Mouse (Mus musculus): ENCODE measurements around the gene Ndel1. TPM values are rescaled to one million over a fixed set of nuclear protein-coding genes. Genes with fewer than 3 reads are reported as not detected.

Ndel1 gene
- 91.2 and 97.1 TPM in 2 replicates for polyA plus RNA-seq (2014; fragmentation: Nextera tagmentation; extraction: Ambion mirVana)

DNA sequence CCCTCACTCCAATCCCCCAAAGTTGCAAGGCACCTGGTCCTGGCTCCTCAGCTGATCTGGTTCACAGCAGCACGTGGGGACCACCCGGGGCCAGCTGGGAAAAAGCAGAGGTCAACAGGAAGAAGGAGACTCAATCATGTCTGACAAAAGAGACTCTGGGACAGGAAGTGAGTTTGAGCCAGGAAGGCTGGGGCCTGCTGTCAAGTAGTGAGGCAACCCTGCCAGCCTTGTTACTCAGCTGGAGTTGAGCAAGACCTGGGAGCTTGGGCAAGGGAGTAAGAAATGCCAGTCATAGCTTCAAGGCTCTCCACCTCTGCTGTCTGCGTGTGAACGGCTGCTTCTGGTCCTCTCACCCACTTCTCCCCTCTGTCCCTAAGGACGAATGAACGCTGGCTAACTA is at the start of gene Ndel1:
Gene Ndel1, minus strand, starts transcription at position 111 of the 400 bp plus-strand sequence.
- no peaks in the 10 kb centered on the region for H3K27me3 ChIP-seq (ENCODE audit: control insufficient read depth, insufficient read depth, low read length)
- 65% methylated on average over 6 of the region's 6 CpGs for WGBS
- no peaks in the 10 kb centered on the region for H3K9me3 ChIP-seq (ENCODE audit: control insufficient read depth, low read length)
- H3K9ac ChIP-seq, result no peak within 1 kb of the TSS
- DNase-seq (ENCODE audit: low spot score), result no peak
- no peak for ATAC-seq (ENCODE audit: low FRiP score)
- no peaks in the 10 kb centered on the region for H3K4me1 ChIP-seq (replicated peaks; ENCODE audit: control insufficient read depth, insufficient read depth, low read length)
- H3K4me2 ChIP-seq (replicated peaks), result no peak within 1 kb of the TSS
- H3K36me3 ChIP-seq (replicated peaks; ENCODE audit: control insufficient read depth, insufficient read depth), result no peaks in the 10 kb centered on the region
- H3K4me3 ChIP-seq (replicated peaks; ENCODE audit: low read length), result no peak within 1 kb of the TSS
- no peak within 1 kb of the TSS for H3K27ac ChIP-seq

DNA sequence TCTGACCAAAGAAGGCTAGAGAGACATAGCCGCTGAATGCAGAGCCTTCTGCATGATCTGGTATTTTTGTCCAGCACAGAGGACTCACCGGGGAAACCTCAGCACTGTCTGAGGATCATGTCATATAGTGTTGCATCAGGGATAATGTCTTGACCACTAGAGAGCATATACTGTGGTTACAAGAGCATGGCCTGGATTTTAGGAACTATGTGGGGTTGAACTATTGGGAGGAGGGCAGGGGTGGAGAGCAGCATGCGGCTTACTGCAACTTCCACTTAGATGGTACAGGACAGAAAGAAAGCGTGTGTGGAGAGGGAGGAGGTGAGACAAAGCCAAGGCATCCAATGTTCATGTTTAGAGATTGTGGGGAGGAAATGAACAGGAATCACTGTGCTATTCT is 42.9 kb upstream of the Ndel1 start:
- H3K9me3 ChIP-seq (ENCODE audit: control insufficient read depth, low read length), result no peaks in the 10 kb centered on the region
- H3K9ac ChIP-seq, result no peak overlapping the region
- ATAC-seq (ENCODE audit: low FRiP score) (no peak), DNase-seq (ENCODE audit: low spot score) (no peak)
- no peak overlapping the region for H3K4me2 ChIP-seq (replicated peaks)
- H3K27me3 ChIP-seq (ENCODE audit: control insufficient read depth, insufficient read depth, low read length), result no peaks in the 10 kb centered on the region
- WGBS, result 96% methylated on average over 4 of the region's 4 CpGs
- no peak overlapping the region for H3K4me3 ChIP-seq (replicated peaks; ENCODE audit: low read length)
- no peaks in the 10 kb centered on the region for H3K36me3 ChIP-seq (replicated peaks; ENCODE audit: control insufficient read depth, insufficient read depth)
- no peak overlapping the region for H3K27ac ChIP-seq
- H3K4me1 ChIP-seq (replicated peaks; ENCODE audit: control insufficient read depth, insufficient read depth, low read length), result no peaks in the 10 kb centered on the region

DNA sequence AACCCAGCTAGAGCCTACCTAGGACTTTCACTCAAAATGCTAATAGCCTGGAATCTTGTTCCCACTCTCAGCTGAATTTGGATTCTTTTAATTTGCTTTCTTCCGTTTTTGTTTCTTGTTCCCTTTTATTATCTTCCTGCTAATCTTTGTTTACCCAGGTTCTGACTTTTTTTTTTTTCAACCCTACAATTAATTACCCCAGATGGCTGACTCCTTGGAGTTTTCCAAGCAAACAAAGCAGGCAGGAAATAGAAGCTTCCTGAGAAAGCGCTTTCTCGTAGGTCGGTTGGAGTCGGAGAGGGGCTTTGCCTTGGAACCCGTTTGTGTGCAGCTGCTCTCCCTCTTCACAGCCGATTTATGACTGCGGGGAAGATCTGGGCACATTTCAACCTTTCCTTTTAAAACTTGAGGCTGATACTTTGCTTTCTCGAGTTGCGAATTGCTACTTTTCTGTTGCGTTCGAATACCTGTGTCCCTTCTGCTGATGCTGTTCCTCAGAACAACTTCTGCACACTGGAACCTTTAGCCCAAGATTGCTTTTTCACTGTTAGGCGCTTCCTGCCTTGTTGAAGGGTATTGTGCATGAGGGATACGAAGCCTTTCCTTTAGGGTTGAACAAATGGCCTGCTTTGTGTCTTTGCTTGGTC is 40.0 kb upstream of the Ndel1 start:
- Histone ChIP-seq H3K9me3 (ENCODE audit: control insufficient read depth, low read length) (no peaks in the 10 kb centered on the region), H3K4me2 (replicated peaks) (no peak overlapping the region), H3K9ac (no peak overlapping the region), H3K36me3 (replicated peaks; ENCODE audit: control insufficient read depth, insufficient read depth) (peaks cover 9% of the 10 kb centered on the region), H3K4me3 (replicated peaks; ENCODE audit: low read length) (no peak overlapping the region), H3K27ac (no peak overlapping the region), H3K27me3 (ENCODE audit: control insufficient read depth, insufficient read depth, low read length) (no peaks in the 10 kb centered on the region), H3K4me1 (replicated peaks; ENCODE audit: control insufficient read depth, insufficient read depth, low read length) (no peaks in the 10 kb centered on the region)
- 66% methylated on average over 14 of the region's 14 CpGs for WGBS
- no peak for DNase-seq (ENCODE audit: low spot score)
- ATAC-seq (ENCODE audit: low FRiP score), result no peak

GRCm38 (mm10) chr11:68908846-68909503 is 37.3 kb upstream of the Ndel1 start:
- Histone ChIP-seq H3K4me2 (replicated peaks) (no peak overlapping the region), H3K9me3 (ENCODE audit: control insufficient read depth, low read length) (no peaks in the 10 kb centered on the region), H3K9ac (no peak overlapping the region), H3K4me1 (replicated peaks; ENCODE audit: control insufficient read depth, insufficient read depth, low read length) (no peaks in the 10 kb centered on the region), H3K4me3 (replicated peaks; ENCODE audit: low read length) (no peak overlapping the region), H3K27me3 (ENCODE audit: control insufficient read depth, insufficient read depth, low read length) (no peaks in the 10 kb centered on the region), H3K36me3 (replicated peaks; ENCODE audit: control insufficient read depth, insufficient read depth) (peaks cover 35% of the 10 kb centered on the region), H3K27ac (no peak overlapping the region)
- no peak for ATAC-seq (ENCODE audit: low FRiP score)
- WGBS, result 55% methylated on average over 7 of the region's 7 CpGs
- DNase-seq (ENCODE audit: low spot score), result no peak

DNA sequence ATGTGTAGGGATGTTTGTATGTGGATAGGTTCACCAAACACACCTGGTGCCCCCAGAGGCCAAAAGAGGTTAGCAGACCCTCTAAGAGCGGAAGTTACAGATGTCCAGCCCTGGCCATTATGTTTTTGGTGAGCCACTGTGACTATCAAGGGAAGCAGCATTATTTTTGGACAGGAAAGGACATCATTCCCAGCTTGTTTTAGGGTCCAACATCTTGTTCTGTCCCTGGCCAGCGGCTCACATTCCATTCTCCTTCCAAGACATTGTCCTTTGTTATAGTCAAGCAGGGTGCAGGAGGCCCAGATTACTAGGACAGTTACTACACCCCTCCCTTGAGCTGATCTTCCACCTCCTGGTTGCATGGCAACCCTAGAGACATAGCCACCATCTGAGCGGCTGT is 35.6 kb upstream of the Ndel1 start:
- no peak for ATAC-seq (ENCODE audit: low FRiP score)
- Histone ChIP-seq H3K9me3 (ENCODE audit: control insufficient read depth, low read length) (no peaks in the 10 kb centered on the region), H3K36me3 (replicated peaks; ENCODE audit: control insufficient read depth, insufficient read depth) (peaks cover 49% of the 10 kb centered on the region), H3K4me3 (replicated peaks; ENCODE audit: low read length) (no peak overlapping the region), H3K27ac (no peak overlapping the region), H3K9ac (no peak overlapping the region), H3K27me3 (ENCODE audit: control insufficient read depth, insufficient read depth, low read length) (no peaks in the 10 kb centered on the region), H3K4me1 (replicated peaks; ENCODE audit: control insufficient read depth, insufficient read depth, low read length) (peaks cover 5% of the 10 kb centered on the region), H3K4me2 (replicated peaks) (no peak overlapping the region)
- no peak for DNase-seq (ENCODE audit: low spot score)
- 79% methylated on average over 3 of the region's 3 CpGs for WGBS

DNA sequence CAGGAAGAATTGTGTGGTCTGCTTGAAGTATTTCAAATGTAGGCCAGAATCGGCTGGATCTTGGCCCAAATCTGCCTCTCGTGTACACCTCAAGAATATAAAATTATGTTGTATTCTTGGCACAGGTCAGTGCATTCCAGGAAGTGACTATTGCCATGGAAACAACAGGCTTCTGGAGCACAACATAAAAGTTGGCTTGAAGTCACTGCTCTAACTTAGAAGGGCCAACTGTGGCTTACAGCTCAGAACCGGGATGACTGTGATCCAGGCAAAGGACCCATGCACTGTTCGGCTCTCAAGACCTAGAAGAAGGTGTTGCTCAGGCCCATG is 34.8 kb upstream of the Ndel1 start:
- no peaks in the 10 kb centered on the region for H3K27me3 ChIP-seq (ENCODE audit: control insufficient read depth, insufficient read depth, low read length)
- 71% methylated on average over 4 of the region's 4 CpGs for WGBS
- no peak overlapping the region for H3K4me3 ChIP-seq (replicated peaks; ENCODE audit: low read length)
- peaks cover 49% of the 10 kb centered on the region for H3K36me3 ChIP-seq (replicated peaks; ENCODE audit: control insufficient read depth, insufficient read depth)
- H3K4me1 ChIP-seq (replicated peaks; ENCODE audit: control insufficient read depth, insufficient read depth, low read length), result peaks cover 5% of the 10 kb centered on the region
- DNase-seq (ENCODE audit: low spot score), result no peak
- no peaks in the 10 kb centered on the region for H3K9me3 ChIP-seq (ENCODE audit: control insufficient read depth, low read length)
- ATAC-seq (ENCODE audit: low FRiP score), result no peak
- H3K4me2 ChIP-seq (replicated peaks), result no peak overlapping the region
- no peak overlapping the region for H3K27ac ChIP-seq
- H3K9ac ChIP-seq, result no peak overlapping the region

GRCm38 (mm10) chr11:68905665-68906460 is 34.2 kb upstream of the Ndel1 start:
- H3K4me1 ChIP-seq (replicated peaks; ENCODE audit: control insufficient read depth, insufficient read depth, low read length), result peaks cover 5% of the 10 kb centered on the region
- no peak overlapping the region for H3K4me3 ChIP-seq (replicated peaks; ENCODE audit: low read length)
- H3K36me3 ChIP-seq (replicated peaks; ENCODE audit: control insufficient read depth, insufficient read depth), result peaks cover 49% of the 10 kb centered on the region
- 94% methylated on average over 9 of the region's 9 CpGs for WGBS
- no peak overlapping the region for H3K9ac ChIP-seq
- ATAC-seq (ENCODE audit: low FRiP score), result no peak
- H3K9me3 ChIP-seq (ENCODE audit: control insufficient read depth, low read length), result no peaks in the 10 kb centered on the region
- no peak overlapping the region for H3K4me2 ChIP-seq (replicated peaks)
- no peak overlapping the region for H3K27ac ChIP-seq
- no peaks in the 10 kb centered on the region for H3K27me3 ChIP-seq (ENCODE audit: control insufficient read depth, insufficient read depth, low read length)
- no peak for DNase-seq (ENCODE audit: low spot score)

DNA sequence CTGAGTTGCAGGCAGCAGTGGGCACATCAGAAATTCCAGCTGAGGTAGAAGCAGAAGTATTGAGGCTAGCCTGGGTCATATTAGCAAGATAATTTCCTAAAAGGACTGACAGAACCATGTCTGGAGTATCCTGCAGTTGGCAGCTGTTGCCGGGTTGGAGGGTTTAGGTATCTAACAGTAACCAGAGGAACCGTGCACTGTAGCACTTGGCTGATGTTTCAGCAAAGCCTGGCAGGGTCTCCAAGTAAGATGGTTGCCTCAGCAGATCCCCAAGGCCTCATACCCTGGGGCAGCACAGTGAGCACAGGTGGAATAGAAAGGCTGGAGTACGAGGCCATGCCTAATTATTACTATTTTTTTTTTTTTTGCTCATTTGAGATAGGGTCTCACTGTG is 33.5 kb upstream of the Ndel1 start:
- Histone ChIP-seq H3K9ac (no peak overlapping the region), H3K4me1 (replicated peaks; ENCODE audit: control insufficient read depth, insufficient read depth, low read length) (peaks cover 5% of the 10 kb centered on the region), H3K4me2 (replicated peaks) (no peak overlapping the region), H3K4me3 (replicated peaks; ENCODE audit: low read length) (no peak overlapping the region), H3K27me3 (ENCODE audit: control insufficient read depth, insufficient read depth, low read length) (no peaks in the 10 kb centered on the region), H3K27ac (no peak overlapping the region), H3K36me3 (replicated peaks; ENCODE audit: control insufficient read depth, insufficient read depth) (peaks cover 49% of the 10 kb centered on the region), H3K9me3 (ENCODE audit: control insufficient read depth, low read length) (no peaks in the 10 kb centered on the region)
- 95% methylated on average over 3 of the region's 3 CpGs for WGBS
- no peak for DNase-seq (ENCODE audit: low spot score)
- no peak for ATAC-seq (ENCODE audit: low FRiP score)

- ATAC-seq (ENCODE audit: low FRiP score) (no peak), DNase-seq (ENCODE audit: low spot score) (peak; percentile 91)
- H3K4me1 ChIP-seq (replicated peaks; ENCODE audit: control insufficient read depth, insufficient read depth, low read length), result peaks cover 5% of the 10 kb centered on the region
- WGBS, result 87% methylated on average over 8 of the region's 8 CpGs
- no peak overlapping the region for H3K4me3 ChIP-seq (replicated peaks; ENCODE audit: low read length)
- peaks cover 49% of the 10 kb centered on the region for H3K36me3 ChIP-seq (replicated peaks; ENCODE audit: control insufficient read depth, insufficient read depth)
- no peak overlapping the region for H3K9ac ChIP-seq
- H3K9me3 ChIP-seq (ENCODE audit: control insufficient read depth, low read length), result no peaks in the 10 kb centered on the region
- no peaks in the 10 kb centered on the region for H3K27me3 ChIP-seq (ENCODE audit: control insufficient read depth, insufficient read depth, low read length)
- no peak overlapping the region for H3K4me2 ChIP-seq (replicated peaks)
- H3K27ac ChIP-seq, result no peak overlapping the region
Observed at GRCm38 (mm10) chr11:68904375-68905137, 32.9 kb upstream of the Ndel1 start.
